Mouse (Mus musculus) MEL (cell line): ENCODE data around the gene Hs3st6. TPM values are rescaled to one million over a fixed set of nuclear protein-coding genes. Genes with fewer than 3 reads are reported as not detected.

Source experiments
- DNase-seq: peaks from one replicate; pipeline ENCODE4 v3.0.0; 2011; ENCODE audit warnings: low read depth, low spot score
- H3K27ac ChIP-seq: 2 replicates; pipeline ENCODE4 v1.5.1; 2012; ENCODE audit warnings: low read depth, mild to moderate bottlenecking, control low read depth, low read length, moderate library complexity; ENCODE audit not compliant: control insufficient read depth
- H3K27me3 ChIP-seq, 2 experiments: fragments of 150-350 bp in 1 of 2; sonication (generic) in 1 of 2; 2 replicates each; pipeline ENCODE4 v1.6.1; 2012; ENCODE audit warnings: low read length in 2 of 2, mild to moderate bottlenecking in 2 of 2, improper control_type of control experiment in 1 of 2, moderate library complexity in 1 of 2; ENCODE audit not compliant: insufficient read depth in 2 of 2, control insufficient read depth in 1 of 2
- H3K36me3 ChIP-seq, 2 experiments: 2 replicates each; pipeline ENCODE4 v1.6.1; 2012 to 2014; ENCODE audit warnings: low read length in 2 of 2, improper control_type of control experiment in 1 of 2, inconsistent platforms in 1 of 2, mild to moderate bottlenecking in 1 of 2; ENCODE audit not compliant: insufficient read depth in 2 of 2, control insufficient read depth in 1 of 2
- H3K4me1 ChIP-seq, 2 experiments: fragments of 150-350 bp in 1 of 2; sonication (generic) in 1 of 2; 2 replicates each; pipeline ENCODE4 v1.6.1; 2012; ENCODE audit warnings: low read length in 2 of 2, improper control_type of control experiment in 1 of 2, mild to moderate bottlenecking in 1 of 2; ENCODE audit not compliant: insufficient read depth in 2 of 2, control insufficient read depth in 1 of 2
- H3K4me3 ChIP-seq, 2 experiments: fragments of 150-350 bp in 1 of 2; sonication (generic) in 1 of 2; 2 replicates each; pipeline ENCODE4 v1.5.1; 2012; ENCODE audit warnings: low read depth in 2 of 2, low read length in 2 of 2, mild to moderate bottlenecking in 2 of 2, moderate library complexity in 2 of 2, control low read depth in 1 of 2, improper control_type of control experiment in 1 of 2; ENCODE audit not compliant: control insufficient read depth in 1 of 2, insufficient read depth in 1 of 2
- H3K79me2 ChIP-seq: 2 replicates; pipeline ENCODE4 v1.6.1; 2012; ENCODE audit warnings: mild to moderate bottlenecking, low read length, moderate library complexity; ENCODE audit not compliant: control insufficient read depth, poor library complexity, insufficient read depth
- H3K9ac ChIP-seq: 2 replicates; pipeline ENCODE4 v1.6.1; 2012; ENCODE audit warnings: low read depth, mild to moderate bottlenecking, control low read depth, low read length, moderate library complexity; ENCODE audit not compliant: control insufficient read depth, poor library complexity, severe bottlenecking
- H3K9me3 ChIP-seq: fragments of 150-350 bp; sonication (generic); replicated peaks from 2 replicates; pipeline ENCODE4 v1.6.1; 2012; ENCODE audit warnings: mild to moderate bottlenecking, low read length, improper control_type of control experiment, moderate library complexity; ENCODE audit not compliant: insufficient read depth
- CHD1 ChIP-seq: IDR thresholded peaks from 2 replicates; pipeline ENCODE4 v1.6.1; 2012; ENCODE audit warnings: low read depth, mild to moderate bottlenecking, inconsistent platforms, low read length, improper control_type of control experiment
- CHD2 ChIP-seq: IDR thresholded peaks from 2 replicates; pipeline ENCODE4 v1.6.1; 2011; ENCODE audit warnings: low read length, improper control_type of control experiment
- CTCF ChIP-seq, 3 experiments: IDR thresholded peaks in 2 of 3; conservative IDR thresholded peaks in 1 of 3; 2 replicates each; pipeline ENCODE4 v1.5.1; 2011 to 2012; ENCODE audit warnings: low read length in 3 of 3, low read depth in 2 of 3, mild to moderate bottlenecking in 2 of 3, improper control_type of control experiment in 1 of 3, inconsistent platforms in 1 of 3, mixed read lengths in 1 of 3, moderate library complexity in 1 of 3; ENCODE audit not compliant: control insufficient read depth in 1 of 3, insufficient read depth in 1 of 3, poor library complexity in 1 of 3, severe bottlenecking in 1 of 3
- ETS1 ChIP-seq: IDR thresholded peaks from 2 replicates; pipeline ENCODE4 v1.6.1; 2012; ENCODE audit warnings: low read depth, mild to moderate bottlenecking, inconsistent platforms, low read length, improper control_type of control experiment, moderate library complexity
- GABPA ChIP-seq: IDR thresholded peaks from 2 replicates; pipeline ENCODE4 v1.6.1; 2012; ENCODE audit warnings: low read depth, mild to moderate bottlenecking, inconsistent platforms, low read length, improper control_type of control experiment, moderate library complexity
- MAX ChIP-seq: IDR thresholded peaks from 2 replicates; pipeline ENCODE4 v1.6.1; 2011; ENCODE audit warnings: low read length, improper control_type of control experiment
- MAZ ChIP-seq: IDR thresholded peaks from 2 replicates; pipeline ENCODE4 v1.6.1; 2012; ENCODE audit warnings: low read depth, mild to moderate bottlenecking, inconsistent platforms, low read length, improper control_type of control experiment
- MEF2A ChIP-seq: IDR thresholded peaks from 2 replicates; pipeline ENCODE4 v1.6.1; 2014; ENCODE audit warnings: low read depth, mild to moderate bottlenecking, inconsistent platforms, low read length, improper control_type of control experiment; ENCODE audit not compliant: poor library complexity, insufficient replicate concordance, severe bottlenecking; ENCODE audit errors: extremely low read depth
- POLR2A ChIP-seq, 2 experiments: IDR thresholded peaks; 2 replicates each; pipeline ENCODE4 v1.6.1; 2011 to 2012; ENCODE audit warnings: low read length in 2 of 2, mild to moderate bottlenecking in 2 of 2, control low read depth in 1 of 2, improper control_type of control experiment in 1 of 2, low read depth in 1 of 2, moderate library complexity in 1 of 2; ENCODE audit not compliant: control insufficient read depth in 1 of 2, insufficient read depth in 1 of 2, poor library complexity in 1 of 2
- POLR2AphosphoS2 ChIP-seq: IDR thresholded peaks from 2 replicates; pipeline ENCODE4 v1.6.1; 2011; ENCODE audit warnings: low read length, improper control_type of control experiment
- POLR2AphosphoS5 ChIP-seq: IDR thresholded peaks from 2 replicates; pipeline ENCODE4 v1.6.1; 2012; ENCODE audit warnings: low read depth, borderline replicate concordance, mild to moderate bottlenecking, inconsistent platforms, low read length, moderate library complexity, mixed read lengths
- RAD21 ChIP-seq: IDR thresholded peaks from 2 replicates; pipeline ENCODE4 v1.6.1; 2011; ENCODE audit warnings: mild to moderate bottlenecking, low read depth, low read length, improper control_type of control experiment
- SMC3 ChIP-seq: IDR thresholded peaks from 2 replicates; pipeline ENCODE4 v1.6.1; 2011; ENCODE audit warnings: low read depth, low read length, improper control_type of control experiment
- TAL1 ChIP-seq: IDR thresholded peaks from 2 replicates; pipeline ENCODE4 v1.6.1; 2012; ENCODE audit warnings: mild to moderate bottlenecking, inconsistent platforms, low read length, moderate library complexity, mixed read lengths
- TBP ChIP-seq: IDR thresholded peaks from 2 replicates; pipeline ENCODE4 v1.8.0; 2011; ENCODE audit warnings: low read depth, low read length, improper control_type of control experiment
- UBTF ChIP-seq: IDR thresholded peaks from 2 replicates; pipeline ENCODE4 v1.6.1; 2012; ENCODE audit warnings: low read depth, mild to moderate bottlenecking, inconsistent platforms, low read length, improper control_type of control experiment, moderate library complexity, borderline replicate concordance; ENCODE audit not compliant: insufficient read depth
- ZC3H11A ChIP-seq: IDR thresholded peaks from 2 replicates; pipeline ENCODE4 v1.6.1; 2012; ENCODE audit warnings: low read depth, mild to moderate bottlenecking, inconsistent platforms, low read length, improper control_type of control experiment
- ZNF384 ChIP-seq: IDR thresholded peaks from 2 replicates; pipeline ENCODE4 v1.6.1; 2012; ENCODE audit warnings: low read depth, mild to moderate bottlenecking, inconsistent platforms, low read length, improper control_type of control experiment
- polyA plus RNA-seq, 2 experiments: library from polyadenylated mRNA; stranded (reverse) in 1 of 2; unstranded in 1 of 2; fragments of >175 nt in 1 of 2; fragments of >200 nt in 1 of 2; gene quantifications; 2 replicates each; pipeline versions ENCODE4 v1.2.1 to v1.2.4; 2012; ENCODE audit warnings: low replicate concordance in 2 of 2, low read depth in 1 of 2; ENCODE audit not compliant: insufficient read length in 2 of 2, insufficient read depth in 1 of 2, missing spikeins in 1 of 2
- total RNA-seq: library from RNA; depleted of rRNA; stranded (reverse); fragments of 300-350 nt; gene quantifications from 2 replicates; pipeline ENCODE4 v1.2.3, GENCODE M21; 2012

Hs3st6 gene
- total and polyA plus RNA-seq, 3 experiments, result not detected

DNA sequence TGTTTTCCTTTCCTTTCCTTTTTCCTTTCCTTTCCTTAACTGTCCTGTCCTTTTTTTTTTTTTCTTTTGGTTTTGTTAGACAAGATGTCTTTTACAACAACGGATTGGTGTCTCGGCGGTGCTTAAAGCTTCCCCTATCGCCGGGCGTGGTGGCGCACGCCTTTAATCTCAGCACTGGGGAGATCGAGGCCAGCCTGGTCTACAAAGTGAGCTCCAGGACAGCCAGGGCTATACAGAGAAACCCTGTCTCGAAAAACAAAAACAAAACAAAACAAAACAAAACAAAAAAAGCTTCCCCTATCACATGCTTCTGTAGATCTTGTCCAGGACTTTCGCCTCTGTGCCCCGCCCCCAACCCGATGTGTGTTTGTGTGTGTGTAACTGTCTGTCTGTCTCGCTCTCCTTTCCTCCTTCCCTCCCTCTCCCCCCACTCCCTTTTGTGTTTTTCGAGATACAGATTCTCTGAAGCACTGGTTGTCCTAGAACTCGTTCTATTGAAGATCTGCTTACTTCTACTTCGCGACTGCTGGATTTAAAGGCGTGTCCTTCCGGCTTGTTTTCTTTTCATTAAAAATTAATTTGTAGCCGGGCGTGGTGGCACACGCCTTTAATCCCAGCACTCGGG, 44.9 kb upstream of the Hs3st6 start:
- Histone ChIP-seq H3K27ac (peak overlapping the region; percentile 75), H3K79me2 (peaks cover 7% of the 10 kb centered on the region)
- peak; percentile 70 for DNase-seq
- TF ChIP-seq TBP (0 out of 2 replicates have a peak, but pooled peaks have one; percentile 4), ZC3H11A (no peak), ETS1 (no peak), POLR2AphosphoS5 (no peak), CTCF (IDR thresholded peaks at IDR 0.05 in 2 of 3, conservative IDR thresholded peaks at IDR 0.05 in 1 of 3; ENCODE audit: control insufficient read depth in 1 of 3, insufficient read depth in 1 of 3, low read depth in 2 of 3, low read length in 3 of 3, poor library complexity in 1 of 3, severe bottlenecking in 1 of 3) (no peak), POLR2A (IDR thresholded peaks at IDR 0.05; ENCODE audit: control insufficient read depth in 1 of 2, insufficient read depth in 1 of 2, low read depth in 1 of 2, low read length in 2 of 2, poor library complexity in 1 of 2) (peak in 1 of 2 experiments; percentile 13; a peak in 1 of 4 replicates)
- TF ChIP-seq, all 39 proteins: peak for 2
- H3K9me3 ChIP-seq, result no peaks in the 10 kb centered on the region
- peak overlapping the region; percentile 85 for H3K9ac ChIP-seq
- no peaks in the 10 kb centered on the region for H3K27me3 ChIP-seq
- H3K4me3 ChIP-seq, result peak overlapping the region; percentile 89 to 100
- H3K36me3 ChIP-seq, result peaks cover 0 to 5% of the 10 kb centered on the region in 2 experiments; a peak in 2 of 4 replicates
- peaks cover 0 to 2% of the 10 kb centered on the region in 2 experiments; a peak in 1 of 4 replicates for H3K4me1 ChIP-seq

DNA sequence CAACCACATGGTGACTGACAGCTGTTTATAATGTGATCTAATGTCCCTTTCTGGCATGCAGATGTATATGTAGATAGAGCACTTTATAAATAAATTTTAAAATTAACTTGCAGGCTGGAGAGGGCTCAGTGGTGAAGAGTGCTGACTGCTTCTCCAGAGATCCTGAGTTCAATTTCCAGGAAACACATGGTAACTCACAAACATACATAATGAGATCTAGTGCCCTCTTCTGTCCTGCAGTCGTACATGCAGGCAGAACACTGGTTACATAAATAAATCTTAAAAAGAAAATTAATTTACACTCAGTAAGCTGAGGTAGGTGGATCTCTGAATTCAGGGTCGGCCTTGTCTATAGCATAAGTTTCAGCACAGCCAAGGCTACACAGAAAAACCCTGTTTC, 44.1 kb upstream of the Hs3st6 start:
- no peak overlapping the region for H3K27ac ChIP-seq
- no peaks in the 10 kb centered on the region for H3K27me3 ChIP-seq
- peaks cover 7% of the 10 kb centered on the region for H3K79me2 ChIP-seq
- 0 out of 2 replicates have a peak, but pooled peaks have one; percentile 22 for TF ChIP-seq ZNF384
- no peak for TF ChIP-seq MEF2A
- peaks cover 0 to 5% of the 10 kb centered on the region in 2 experiments; a peak in 2 of 4 replicates for H3K36me3 ChIP-seq
- DNase-seq, result peak; percentile 76
- H3K4me3 ChIP-seq, result peak overlapping the region in 1 of 2 experiments; percentile 2; a peak in 1 of 4 replicates
- no peak overlapping the region for H3K9ac ChIP-seq
- peaks cover 0 to 2% of the 10 kb centered on the region in 2 experiments; a peak in 1 of 4 replicates for H3K4me1 ChIP-seq
- no peaks in the 10 kb centered on the region for H3K9me3 ChIP-seq

DNA sequence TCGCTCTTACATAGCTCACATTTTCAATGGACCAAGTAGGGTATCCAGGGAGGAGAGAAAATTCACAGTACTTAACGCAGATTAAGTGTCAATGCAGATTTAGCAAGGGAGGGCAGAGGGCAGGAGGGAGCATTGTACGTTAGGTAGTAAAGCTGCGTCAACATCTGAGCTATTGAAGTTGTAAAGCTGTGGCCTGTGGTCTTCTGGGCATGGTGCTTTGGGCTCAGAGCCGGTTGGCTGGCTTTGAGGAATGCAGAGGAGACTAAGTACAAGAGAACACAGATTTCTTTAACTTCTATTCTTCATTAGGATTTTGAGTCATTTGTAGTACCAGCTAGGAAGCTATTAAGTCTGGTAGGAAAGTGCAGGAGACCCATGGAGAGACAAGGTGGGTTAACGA, 37.2 kb upstream of the Hs3st6 start:
- Histone ChIP-seq H3K4me3 (no peak overlapping the region), H3K36me3 (peaks cover 0 to 5% of the 10 kb centered on the region in 2 experiments; a peak in 2 of 4 replicates), H3K9ac (no peak overlapping the region), H3K4me1 (peaks cover 0 to 7% of the 10 kb centered on the region in 2 experiments; a peak in 1 of 4 replicates), H3K27me3 (no peaks in the 10 kb centered on the region), H3K27ac (no peak overlapping the region), H3K9me3 (no peaks in the 10 kb centered on the region), H3K79me2 (peaks cover 20% of the 10 kb centered on the region)
- TF ChIP-seq MAZ (no peak), GABPA (no peak), POLR2AphosphoS5 (no peak), CHD2 (no peak), TAL1 (no peak), SMC3 (no peak), POLR2AphosphoS2 (no peak), CTCF (IDR thresholded peaks at IDR 0.05 in 2 of 3, conservative IDR thresholded peaks at IDR 0.05 in 1 of 3; ENCODE audit: control insufficient read depth in 1 of 3, insufficient read depth in 1 of 3, low read depth in 2 of 3, low read length in 3 of 3, poor library complexity in 1 of 3, severe bottlenecking in 1 of 3) (no peak), RAD21 (no peak), CHD1 (no peak), UBTF (no peak), MAX (no peak)
- no peak for DNase-seq
